Mouse (Mus musculus) erythroblast, embryonic 14.5 days (primary cell): Measurements from ENCODE around the gene Stim2.

Experiments used
- GATA1 ChIP-seq: IDR thresholded peaks from 2 replicates; pipeline ENCODE4 v1.6.1; 2012; ENCODE audit warnings: low read length, inconsistent platforms, mixed read lengths
- TAL1 ChIP-seq: IDR thresholded peaks from 3 replicates; pipeline ENCODE4 v1.6.1; 2012; ENCODE audit warnings: low read length, inconsistent platforms, mixed read lengths

GRCm38 (mm10) chr5:54018856-54019255 lies 20.6 kb downstream of the Stim2 start:
- TF ChIP-seq GATA1 (no peak), TAL1 (no peak)
